Mouse (Mus musculus) cerebellum, adult 11-12 months (tissue): ENCODE data around the gene Pld1.
A peak's percentile ranks its signal among the peaks of the same experiment; 100 is the strongest.

ENCODE experiments used
- DNase-seq: peaks from one replicate; pipeline ENCODE4 v3.0.0; 2022

Gene Pld1

DNA sequence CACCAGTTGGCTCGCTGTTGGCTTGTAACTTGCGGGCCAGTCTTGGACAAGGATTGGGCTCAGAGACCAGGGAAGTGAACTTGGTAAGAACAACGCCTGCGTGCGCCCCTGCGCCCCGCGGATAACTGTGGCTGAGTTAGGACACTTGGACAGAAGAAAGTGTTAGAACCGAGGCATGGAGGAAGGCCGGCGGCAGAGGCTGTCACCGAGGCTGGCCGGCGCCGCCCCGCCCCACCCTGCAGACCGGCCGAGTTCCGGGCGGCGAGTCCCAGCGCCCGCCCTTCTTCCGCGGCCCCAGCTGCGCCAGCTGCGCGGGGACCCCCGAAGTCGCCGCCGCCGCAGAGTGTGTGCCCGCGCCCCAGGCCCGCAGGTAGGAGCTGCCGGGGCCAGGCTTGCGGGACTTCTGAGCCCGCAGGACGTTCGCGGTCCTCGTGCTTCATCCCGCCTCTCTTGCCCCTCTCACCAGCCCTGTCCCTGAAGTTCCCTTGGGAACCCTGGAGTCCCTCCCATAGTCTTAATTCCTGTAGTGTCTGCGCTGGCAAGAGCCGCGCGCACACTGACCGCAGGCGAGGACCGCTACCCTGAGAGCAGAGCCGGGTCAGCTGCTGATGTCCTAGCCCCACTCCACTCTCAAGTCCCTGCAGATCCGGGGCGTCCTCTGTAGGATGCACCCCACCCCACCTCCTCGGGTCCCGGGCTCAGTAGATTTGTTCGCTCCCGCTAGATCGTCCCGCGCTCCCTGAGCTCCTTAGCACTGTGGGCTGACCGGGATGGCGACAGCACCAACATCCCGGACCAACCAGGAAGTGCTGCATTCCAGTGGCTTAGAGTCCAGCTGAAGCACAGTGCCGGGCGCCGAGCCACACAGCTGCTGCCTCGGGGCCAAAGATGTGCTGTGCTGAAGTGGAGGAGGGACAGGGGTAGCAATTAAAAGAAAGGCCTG lies at the start of gene Pld1:
TSS of gene Pld1 (plus strand) at position 315 of the 943 bp plus-strand sequence.
- peak; percentile 26 for DNase-seq

DNA sequence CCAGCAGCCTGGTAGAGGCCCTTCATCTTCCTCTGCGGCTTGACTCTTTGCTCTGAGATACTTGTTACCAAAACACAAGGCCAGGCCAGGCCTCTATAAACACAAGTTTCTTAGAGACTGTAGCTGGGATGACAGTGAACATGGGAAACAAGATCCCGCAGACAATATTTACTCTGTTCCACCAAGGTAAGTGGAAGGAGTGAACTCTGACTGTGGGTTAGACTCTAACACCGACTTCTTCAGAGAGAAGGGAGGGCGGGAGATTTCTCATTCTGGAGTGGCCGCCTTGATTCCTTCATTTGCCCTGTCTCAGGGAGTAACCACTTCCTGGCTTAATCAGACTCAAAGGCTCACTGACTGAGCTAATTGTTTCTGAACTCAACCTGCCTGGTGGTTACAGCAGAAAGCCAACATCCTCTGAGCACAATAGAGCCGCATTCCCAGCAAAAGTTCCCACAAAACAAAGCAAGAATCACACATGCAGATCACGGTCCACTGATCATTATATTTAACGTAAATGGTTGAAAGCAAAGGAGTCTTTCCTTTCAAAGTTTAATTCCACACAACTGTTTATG lies 42.1 kb upstream of the Pld1 start, which contains the start of gene Tmem212:
TSS of gene Tmem212 (minus strand) at position 51 of the 575 bp plus-strand sequence.
- DNase-seq: no peak

- no peak for DNase-seq
These were observed 40.3 kb upstream of the Pld1 start for GRCm38 (mm10) chr3:27898178-27898577.

- no peak for DNase-seq
These were observed 39.3 kb upstream of the Pld1 start for GRCm38 (mm10) chr3:27899012-27899726.

DNA sequence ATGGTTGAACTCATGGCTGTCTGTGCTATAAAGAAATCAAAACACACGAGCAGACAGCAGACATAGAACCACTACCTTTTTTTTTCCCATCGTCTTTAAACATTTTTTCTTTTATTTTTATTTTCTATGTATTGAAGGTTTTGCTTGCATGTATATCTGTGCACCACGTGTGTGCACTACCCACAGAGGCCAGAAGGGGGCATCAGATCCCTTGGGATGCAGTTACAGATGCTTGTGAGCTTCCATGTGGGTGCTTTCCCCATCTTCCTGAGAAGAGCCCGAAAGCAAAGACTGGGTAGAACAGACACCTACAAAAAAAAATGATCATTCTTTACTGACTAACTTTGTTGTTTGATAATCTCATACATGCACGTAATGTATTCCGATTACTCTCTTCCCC lies 36.6 kb upstream of the Pld1 start:
- DNase-seq: no peak

- no peak for DNase-seq
These were observed 33.7 kb upstream of the Pld1 start for GRCm38 (mm10) chr3:27904659-27905330.

GRCm38 (mm10) chr3:27906647-27907209 lies 31.8 kb upstream of the Pld1 start:
- DNase-seq: no peak

DNA sequence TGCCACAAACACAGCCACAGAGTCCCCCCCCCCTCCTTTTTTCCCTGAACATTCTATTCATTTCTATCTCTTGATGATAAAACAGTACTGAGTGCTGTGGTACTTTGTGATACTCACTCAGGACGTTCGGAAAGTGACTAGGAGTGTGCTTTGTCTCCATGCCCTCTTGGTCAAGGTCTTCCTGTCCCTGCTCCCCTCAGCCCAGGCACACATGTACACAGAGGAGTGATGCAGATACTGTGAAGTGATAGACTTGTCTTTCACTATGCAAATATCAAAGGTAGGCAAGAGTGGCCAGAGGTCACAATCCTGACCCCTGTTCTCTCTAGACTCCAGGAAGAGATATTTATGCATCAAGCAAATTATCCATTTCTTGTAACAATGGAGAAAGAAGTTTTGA lies 31.2 kb upstream of the Pld1 start:
- DNase-seq: no peak

DNA sequence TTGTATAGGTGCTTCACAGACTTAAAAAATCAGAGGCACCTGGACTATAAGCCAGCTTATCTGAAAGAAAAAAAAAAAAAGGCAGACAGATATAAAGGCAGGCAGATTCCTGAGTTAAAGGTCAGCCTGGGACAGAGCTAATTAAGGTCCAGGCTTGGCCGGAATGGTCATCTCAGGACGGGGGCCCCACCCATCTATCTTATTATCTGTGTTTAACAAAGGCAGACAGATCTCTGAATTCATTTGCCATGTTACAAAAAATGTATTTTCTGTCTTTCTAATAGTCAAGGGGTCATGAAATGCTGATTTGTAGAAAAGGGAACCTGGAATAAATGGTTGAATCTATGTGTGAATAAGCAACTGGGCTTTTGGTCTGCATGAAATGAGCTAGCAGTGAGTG lies 30.2 kb upstream of the Pld1 start:
- no peak for DNase-seq

- DNase-seq: no peak
These were observed 29.5 kb upstream of the Pld1 start for GRCm38 (mm10) chr3:27909016-27909415.

DNA sequence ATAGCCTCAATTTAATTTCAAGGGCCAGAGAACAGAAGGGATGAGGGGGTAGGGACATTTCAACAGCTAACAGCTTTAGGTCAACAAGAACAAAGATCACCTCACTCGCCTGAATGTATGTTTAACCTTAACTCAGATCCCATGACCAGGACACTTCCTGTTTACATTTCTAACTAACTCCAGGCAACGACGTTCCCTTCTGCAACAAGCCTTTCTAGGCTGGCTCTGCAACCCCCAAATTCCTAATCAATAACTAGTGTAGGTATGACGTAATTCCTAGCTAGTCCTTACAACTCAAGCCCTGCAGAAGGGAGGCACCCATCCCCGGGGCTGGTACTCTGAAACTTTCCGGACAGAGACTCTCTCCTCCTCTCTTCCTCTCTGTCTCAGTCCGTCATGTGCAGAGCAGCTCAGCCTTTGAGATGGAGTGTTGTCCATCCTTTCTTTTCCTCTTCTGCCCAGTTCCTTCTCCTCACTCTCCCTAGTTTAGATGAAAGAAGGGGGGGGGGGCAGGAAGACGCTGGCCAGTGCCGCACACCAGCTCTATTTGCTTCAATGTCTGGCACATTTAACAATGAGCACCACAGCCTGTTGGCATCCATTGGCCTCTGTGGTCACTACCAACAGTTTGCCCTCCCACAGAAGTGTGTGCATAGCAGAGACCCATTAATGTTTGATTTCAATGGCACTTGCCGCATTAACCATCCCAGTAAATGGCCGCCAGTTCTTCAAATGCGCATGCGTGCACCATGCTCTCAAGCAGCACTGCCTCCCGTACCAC lies 19.6 kb upstream of the Pld1 start:
- DNase-seq: no peak

DNA sequence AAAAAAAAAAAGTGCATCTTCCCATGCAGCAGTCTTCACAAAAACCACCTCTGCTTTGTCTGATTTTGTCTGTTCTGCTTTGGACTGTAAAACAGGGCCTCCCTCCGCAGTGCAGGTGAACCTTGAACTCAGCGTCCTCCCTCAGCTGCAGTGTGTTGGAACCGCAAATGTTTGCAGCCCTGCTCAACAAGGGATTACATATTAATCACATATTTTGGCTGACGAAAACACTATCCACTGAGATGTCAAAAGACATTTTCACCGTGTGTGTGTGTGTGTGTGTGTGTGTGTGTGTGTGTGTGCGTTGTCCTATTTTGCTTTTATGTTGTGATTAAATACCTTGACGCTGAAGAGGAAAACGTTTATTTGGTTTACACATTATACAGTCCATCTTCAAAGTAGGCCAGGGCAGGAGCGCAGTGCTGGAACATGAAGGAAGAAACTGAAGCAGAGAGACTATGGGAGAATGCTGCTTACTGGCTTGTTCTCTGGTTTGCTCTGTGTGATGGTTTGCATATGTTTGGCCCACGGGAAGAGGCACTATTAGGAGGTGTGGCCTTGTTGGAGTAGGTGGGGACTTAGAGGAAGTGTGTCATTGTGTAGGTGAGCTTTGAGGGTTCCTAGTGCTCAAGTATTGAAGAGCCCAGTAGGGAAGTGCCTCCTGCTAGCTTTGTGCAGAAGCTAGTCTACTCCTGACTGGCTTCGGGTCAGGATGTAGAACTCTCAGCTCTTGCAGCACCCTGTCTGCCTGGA lies 17.1 kb upstream of the Pld1 start:
- no peak for DNase-seq

- DNase-seq: no peak
These were observed 14.5 kb upstream of the Pld1 start for GRCm38 (mm10) chr3:27924037-27924436.

GRCm38 (mm10) chr3:27929219-27929618 lies 9.3 kb upstream of the Pld1 start:
- no peak for DNase-seq

DNA sequence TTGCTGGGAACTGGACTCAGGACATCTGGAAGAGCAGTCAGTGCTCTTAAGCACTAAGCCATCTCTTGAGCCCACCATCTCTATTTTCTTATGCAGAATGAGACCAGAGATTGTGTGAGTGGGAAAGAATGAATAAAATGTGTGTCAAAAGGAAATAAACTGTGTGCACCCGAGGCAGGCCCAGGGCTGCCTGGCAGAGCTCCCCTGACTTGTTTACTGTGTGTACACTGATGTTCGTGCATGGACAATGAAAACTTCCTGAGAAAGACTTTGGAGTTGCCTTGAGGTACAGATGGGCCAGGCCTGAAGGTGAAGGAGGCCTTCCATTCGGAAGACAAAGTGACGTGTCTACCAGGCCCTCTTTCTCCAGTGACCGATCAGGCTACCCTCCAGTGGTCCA lies 6.1 kb upstream of the Pld1 start:
- no peak for DNase-seq

DNA sequence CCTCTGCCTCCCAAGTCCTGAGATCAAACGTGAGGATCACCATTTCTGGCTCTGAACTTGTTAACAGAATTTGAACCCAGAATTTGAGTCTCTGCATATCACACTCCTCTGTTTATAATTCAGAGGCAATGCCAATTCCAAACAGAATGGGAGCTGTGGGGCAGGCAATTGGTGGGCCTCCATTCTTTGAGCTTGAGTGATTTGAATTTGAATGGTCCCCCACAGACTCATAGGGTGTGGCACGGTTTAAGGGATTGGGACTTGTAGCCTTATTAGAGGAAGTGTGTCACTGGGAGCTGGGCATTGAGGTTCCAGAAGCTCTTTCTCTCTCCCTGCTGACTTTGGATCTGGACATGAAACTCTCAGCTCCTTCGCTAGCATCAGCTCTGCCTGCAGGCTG lies 2.9 kb upstream of the Pld1 start:
- no peak for DNase-seq

- no peak for DNase-seq
These were observed 1.8 kb upstream of the Pld1 start for GRCm38 (mm10) chr3:27936731-27937130.

GRCm38 (mm10) chr3:27937144-27938110 lies 1.1 kb upstream of the Pld1 start:
- no peak for DNase-seq

DNA sequence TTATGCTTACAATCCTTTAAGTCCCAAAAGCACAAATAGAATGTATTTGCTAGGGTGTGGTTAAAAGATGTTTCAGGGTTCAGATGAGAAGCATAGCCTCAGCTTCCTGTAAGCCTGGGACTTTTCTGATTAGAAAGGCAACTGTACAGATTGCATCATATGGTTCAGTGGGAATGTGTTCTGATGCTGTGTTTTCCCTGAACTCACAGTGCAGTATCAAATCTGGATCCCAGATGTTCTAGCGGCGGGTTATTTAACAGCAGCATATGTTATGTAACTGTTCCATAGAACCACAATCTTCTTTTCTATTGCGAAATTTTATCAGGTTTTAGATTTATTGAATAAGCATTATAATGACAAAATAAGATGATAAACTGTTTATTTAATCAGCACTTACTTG lies 3.1 kb downstream of the Pld1 start:
- no peak for DNase-seq

GRCm38 (mm10) chr3:27942991-27943390 lies 4.5 kb downstream of the Pld1 start:
- no peak for DNase-seq
